Mouse (Mus musculus): ENCODE data around the gene Cltc.
"Not testable (repeated sequence)": the region's sequence is repeated elsewhere in the genome, so short reads cannot be mapped to it uniquely, and the experiment has no call there.

Gene Cltc

DNA sequence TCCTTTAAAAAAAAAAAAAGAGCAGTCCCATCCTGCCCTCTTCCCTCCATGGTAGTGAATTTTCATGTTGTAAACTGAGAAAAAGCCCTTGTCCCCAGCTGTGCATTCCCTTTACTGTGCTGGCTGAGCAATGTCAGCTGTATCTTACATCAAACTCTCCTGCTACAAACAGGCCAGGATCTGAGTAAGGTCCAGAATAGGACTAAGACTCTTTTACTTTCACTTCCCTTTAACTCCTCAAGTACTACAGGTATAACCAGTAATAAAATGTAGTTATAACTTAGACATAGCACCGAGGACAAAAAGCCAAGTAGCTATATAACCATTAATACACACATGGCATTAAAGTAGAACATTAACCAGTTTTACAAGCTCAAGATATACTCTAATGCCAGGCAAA is 18.4 kb downstream of the Cltc start:
- DNase-seq (ENCODE audit: low spot score in 2 of 2), result no peak

- DNase-seq (ENCODE audit: low spot score in 2 of 2), result not testable (repeated sequence)
Measured at GRCm38 (mm10) chr11:86738308-86738707, 19.1 kb downstream of the Cltc start.

DNA sequence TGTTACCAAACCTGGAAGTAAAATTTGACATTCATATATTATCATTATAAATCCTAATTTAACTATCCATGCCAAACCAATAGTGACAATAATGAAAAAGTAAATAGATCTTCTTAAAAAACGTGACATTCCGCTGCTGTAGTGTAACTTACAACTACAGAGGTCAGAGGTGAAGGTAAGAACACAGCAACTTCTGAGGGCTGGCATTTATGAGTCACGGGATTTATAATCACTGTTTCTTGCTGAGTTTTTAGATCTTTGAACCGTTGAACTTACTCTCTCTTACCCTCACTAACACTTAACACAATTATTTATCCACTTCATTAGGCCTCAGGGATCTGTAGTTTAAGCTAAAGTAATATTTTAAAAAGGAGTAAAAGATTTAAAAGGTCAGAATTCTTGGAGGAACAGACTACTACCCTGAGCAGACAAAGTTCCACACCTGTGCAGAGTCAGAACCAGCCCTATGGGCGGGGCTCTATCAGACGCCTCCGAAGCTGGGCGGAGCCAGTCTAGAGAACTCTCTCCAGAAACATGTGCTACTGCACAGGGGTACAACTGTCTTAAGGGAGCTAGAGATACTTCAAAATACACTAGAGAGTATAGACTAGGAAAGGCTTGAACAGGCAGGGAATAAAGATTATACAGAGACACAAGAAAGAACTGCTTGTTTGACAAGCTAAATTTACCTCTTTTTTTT is 19.9 kb downstream of the Cltc start:
- no peak for DNase-seq (ENCODE audit: low spot score in 2 of 2)

DNA sequence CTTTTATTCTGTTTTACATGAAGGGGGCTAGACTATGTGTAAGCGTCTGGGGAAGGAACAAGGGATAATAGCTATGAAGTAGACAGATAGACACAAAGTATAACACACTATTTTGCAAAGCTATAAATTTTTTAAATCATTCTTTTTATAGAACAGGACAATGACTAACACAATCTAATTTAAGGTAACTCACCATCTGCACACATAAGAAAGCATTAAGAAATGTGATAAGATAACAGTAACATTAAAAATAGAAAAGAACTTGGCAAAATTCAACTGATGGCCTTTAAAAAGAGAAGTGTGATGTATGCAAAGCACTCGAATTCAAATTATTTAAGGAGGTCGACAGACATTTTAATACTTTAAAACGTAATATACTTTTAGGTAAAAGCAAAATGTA is 22.4 kb downstream of the Cltc start:
- no peak for DNase-seq (ENCODE audit: low spot score in 2 of 2)

GRCm38 (mm10) chr11:86734241-86734939 is 23.0 kb downstream of the Cltc start:
- no peak for DNase-seq (ENCODE audit: low spot score in 2 of 2)

DNA sequence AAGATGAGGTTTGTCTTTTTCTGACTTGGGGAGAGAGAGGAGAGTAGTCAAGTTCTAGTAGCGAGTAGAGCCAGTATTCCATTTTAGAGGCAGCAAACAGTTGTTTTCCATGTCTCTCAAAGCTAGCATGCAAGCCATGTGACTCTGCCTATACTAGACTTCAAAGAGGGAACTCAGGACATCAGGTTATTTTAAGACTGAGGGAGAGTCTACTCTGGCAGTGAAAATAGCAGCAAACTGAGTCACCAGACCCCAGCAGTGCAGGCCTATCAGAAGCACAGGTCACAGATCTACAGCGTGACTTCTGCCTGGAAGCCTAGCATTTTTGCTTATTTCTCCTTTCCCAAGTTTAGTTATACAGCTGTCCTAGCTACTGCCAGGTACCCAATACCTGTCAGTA is 25.9 kb downstream of the Cltc start:
- no peak for DNase-seq (ENCODE audit: low spot score in 2 of 2)

GRCm38 (mm10) chr11:86725607-86726006 is 31.8 kb downstream of the Cltc start:
- no peak for DNase-seq (ENCODE audit: low spot score in 2 of 2)

DNA sequence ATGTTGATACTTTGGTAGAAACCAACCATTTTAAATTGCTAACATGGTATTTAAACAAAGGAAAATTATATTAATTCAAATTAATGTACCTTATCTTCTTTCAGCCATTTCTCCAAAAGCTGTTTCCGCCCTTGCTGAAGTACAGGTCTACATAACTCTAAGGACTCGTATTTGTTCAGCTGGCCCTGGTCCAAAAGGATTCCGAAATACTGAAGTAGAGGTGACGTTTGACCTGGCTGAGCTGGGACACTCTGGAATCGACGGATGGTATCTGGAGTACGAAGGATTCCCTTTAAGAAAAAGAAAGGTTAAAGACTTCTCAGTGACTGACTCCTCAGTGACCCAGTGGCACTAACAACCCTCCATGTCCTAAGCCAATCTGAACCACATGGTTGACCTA is 32.4 kb downstream of the Cltc start:
- no peak for DNase-seq (ENCODE audit: low spot score in 2 of 2)

DNA sequence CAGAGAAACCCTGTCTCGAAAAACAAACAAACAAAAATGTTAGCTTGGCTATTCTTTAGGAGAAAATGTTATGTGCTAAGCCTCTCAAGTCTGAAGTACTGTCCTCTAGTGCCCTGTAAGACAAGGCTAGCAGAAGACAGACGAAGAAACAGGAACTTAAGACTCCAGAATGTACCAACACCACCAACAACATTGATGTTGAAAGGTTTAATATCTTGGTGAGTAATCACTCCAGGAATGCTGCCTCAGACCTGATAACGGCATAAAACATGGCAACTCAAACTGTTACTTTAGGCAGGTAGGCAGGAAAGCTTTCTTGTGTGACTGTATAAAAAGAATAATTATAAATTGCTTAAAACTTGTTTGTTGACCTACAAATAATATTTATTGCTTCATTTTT is 33.4 kb downstream of the Cltc start:
- no peak for DNase-seq (ENCODE audit: low spot score in 2 of 2)

DNA sequence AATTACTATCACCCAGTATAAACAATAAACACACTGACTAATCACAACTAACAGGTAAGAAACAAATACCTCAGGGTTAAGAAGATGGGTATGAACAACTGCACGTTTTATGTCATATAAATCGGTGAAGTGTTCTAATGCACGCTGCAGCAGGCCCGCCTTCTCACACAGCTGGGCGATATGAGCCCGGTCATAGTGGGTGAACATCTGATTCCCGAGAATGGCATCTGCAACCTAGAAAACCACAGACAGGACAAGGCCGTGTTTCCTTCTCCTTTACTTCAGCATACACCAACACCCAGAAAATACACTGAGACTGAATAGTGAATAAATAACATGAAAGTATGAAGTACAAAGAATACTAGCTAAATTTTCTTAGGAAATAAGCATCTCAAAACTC is 38.0 kb downstream of the Cltc start:
- no peak for DNase-seq (ENCODE audit: low spot score in 2 of 2)

GRCm38 (mm10) chr11:86718369-86718768 is 39.0 kb downstream of the Cltc start:
- no peak for DNase-seq (ENCODE audit: low spot score in 2 of 2)

DNA sequence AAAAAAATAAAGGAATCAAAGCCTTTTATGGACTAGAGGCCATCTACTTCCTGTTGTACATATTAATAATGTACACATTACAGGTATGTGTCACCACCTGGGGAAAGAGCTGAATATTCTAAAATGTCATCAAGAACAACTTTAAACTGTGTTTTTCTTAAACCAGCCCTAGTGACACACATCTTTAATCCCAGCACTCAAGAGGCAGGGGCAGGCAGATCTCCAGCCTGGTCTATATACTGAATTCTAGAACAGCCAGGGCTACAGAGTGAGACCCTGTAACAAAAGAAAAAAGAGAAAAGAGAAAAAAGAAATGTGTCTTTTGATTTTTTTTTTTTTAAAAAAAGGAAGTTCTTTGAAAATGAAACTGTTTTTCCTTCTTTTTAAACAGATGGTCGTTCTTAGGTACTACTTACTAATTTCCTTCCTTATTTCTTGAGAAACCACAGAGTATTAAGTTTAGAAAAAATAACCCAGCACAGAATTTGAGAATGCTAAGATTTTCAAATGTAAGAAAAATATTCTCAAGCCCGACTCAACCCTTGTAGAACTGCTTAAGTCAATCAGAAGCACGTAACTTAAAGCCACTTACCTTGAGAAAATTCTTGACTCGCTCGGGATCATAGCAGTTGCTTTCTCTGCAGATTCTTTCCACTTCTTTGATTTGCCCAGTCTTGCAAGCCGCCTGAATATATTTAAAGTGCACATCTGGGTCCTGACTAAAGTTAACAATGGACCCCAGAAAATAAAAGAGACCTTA is 39.9 kb downstream of the Cltc start:
- no peak for DNase-seq (ENCODE audit: low spot score in 2 of 2)

DNA sequence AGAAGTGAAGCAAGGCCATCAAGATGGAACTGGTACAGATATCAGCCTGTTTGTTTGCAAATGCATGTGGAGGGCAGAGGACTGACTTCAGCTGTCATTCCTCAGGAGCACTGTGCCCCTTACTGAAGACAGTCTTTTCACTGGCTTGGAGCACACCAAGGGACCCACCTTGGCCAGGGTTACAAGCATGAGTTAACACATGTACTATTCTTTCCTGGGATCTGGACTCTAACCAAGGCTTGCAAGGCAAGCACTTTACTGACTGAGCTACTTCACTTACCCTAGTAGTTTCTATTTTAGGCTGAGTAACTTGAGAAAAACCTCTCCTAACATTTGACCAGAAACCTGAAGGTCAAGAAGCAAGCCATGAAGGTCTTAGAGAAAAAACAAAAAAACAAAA is 42.8 kb downstream of the Cltc start:
- DNase-seq (ENCODE audit: low spot score in 2 of 2), result no peak

GRCm38 (mm10) chr11:86701151-86701550 is 56.2 kb downstream of the Cltc start:
- DNase-seq (ENCODE audit: low spot score in 2 of 2), result no peak

GRCm38 (mm10) chr11:86695461-86695860 is 61.9 kb downstream of the Cltc start:
- DNase-seq (ENCODE audit: low spot score in 2 of 2), result no peak

DNA sequence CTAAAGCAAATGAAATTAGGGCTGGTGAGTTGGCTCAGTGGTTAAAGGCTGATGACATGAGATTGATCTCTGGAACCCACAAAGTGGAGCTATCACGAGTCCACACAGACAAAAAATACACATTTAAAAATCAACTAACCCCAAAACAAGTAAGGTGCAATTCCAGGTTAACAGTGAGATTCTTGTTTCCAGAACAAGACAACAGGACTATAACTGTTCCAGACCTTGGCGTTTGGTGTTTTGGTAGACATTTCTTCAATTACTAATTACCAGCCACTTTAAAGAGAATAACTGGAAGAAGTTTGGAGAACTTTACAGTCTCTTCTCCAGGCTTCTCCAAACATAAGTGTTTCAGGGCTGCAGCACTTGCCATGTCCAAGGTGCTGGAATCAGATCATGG is 64.8 kb downstream of the Cltc start:
- DNase-seq (ENCODE audit: low spot score in 2 of 2), result no peak

DNA sequence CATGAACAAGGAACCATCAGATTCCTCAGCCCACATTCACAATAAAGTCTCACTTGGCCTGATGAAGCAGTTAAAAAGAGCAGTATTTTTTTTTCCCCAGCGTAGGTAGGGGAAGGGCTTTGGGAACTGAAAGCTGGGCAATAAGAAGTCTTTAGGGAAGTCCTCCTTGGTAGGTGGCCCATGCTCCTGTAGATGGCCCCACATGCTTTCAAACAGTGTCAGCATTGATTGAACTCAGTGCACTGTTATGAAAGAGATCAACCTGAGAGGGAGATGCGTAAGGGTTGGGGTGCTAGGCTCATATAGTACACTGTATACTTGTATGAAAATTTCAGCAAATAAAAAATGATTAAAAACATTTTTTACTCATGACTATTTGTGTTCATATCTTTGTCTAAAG is 65.4 kb downstream of the Cltc start:
- no peak for DNase-seq (ENCODE audit: low spot score in 2 of 2)

- no peak for DNase-seq (ENCODE audit: low spot score in 2 of 2)
Measured at GRCm38 (mm10) chr11:86691482-86691881, 65.9 kb downstream of the Cltc start.

- DNase-seq (ENCODE audit: low spot score in 2 of 2), result no peak
Measured at GRCm38 (mm10) chr11:86690383-86690782, 67.0 kb downstream of the Cltc start.

DNA sequence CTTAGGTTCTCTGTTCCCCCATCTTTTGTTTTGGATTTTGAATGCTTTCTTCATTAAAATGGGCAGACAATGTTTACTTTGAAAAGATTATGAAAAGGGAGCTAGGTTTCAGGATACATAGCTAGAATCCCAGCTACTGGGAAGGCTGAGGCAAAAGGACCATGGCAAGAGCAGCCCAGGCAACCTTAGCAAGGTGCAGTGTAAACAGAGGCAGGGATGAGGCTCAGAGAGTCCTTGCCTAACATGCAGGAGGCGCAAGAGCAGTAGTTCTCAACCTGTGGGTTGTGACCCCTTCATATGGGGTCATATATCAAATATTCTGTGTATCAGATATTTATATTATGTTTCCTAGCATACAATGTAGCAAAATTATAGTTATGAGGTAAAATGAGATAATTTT is 72.0 kb downstream of the Cltc start:
- DNase-seq (ENCODE audit: low spot score in 2 of 2), result no peak

DNA sequence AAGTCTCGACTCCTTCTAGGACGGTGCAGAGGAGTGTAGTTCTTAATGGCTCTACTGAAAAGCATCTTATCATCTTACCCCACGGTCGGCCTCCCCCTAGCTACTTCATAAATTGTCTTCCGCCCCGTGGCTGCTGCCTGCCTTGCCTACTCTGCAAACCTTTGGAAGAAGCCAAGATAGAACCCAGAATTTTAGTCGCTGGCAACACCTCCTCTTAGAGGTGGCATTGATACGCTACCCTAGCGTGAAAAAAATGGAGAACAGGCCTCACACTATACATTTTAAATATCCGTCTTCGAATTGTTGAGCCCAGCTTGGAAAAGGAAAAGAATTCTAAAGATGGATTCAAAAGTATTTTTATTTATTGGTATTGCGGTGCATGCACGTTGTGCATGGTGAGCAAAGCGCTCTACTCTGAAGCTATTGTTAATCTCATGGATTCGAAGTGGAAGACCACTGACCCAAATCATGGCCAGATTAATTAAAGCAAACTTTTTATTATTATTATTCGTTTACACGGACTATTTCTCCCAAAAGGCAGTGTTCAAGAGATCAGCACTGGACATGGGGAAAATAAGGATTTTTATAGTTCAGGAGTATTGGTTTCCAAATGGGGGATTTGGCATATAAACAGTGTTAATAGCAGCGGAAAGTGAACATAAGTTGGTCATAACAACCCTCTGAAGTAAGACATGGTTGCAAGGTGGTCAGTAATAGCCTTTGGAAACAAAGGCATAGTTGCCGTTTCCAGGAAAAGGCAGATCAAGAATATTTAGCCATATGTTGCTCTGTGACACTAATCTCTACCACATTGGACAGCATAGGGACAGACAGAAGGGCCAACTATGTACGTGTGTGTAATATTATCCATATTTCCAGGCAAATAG is 73.0 kb downstream of the Cltc start:
- DNase-seq (ENCODE audit: low spot score in 2 of 2), result no peak
